Mouse (Mus musculus) CD8-positive naive resting alpha-beta T cell, adult 57 days (primary cell): ENCODE data around the gene Gm29735. TPM values are rescaled to one million over a fixed set of nuclear protein-coding genes. Genes with fewer than 3 reads are reported as not detected.

Experiments
- total RNA-seq: library from RNA; stranded (reverse); gene quantifications from one replicate; pipeline ENCODE4 v1.2.4, GENCODE M21; 2023

The Gm29735 gene
- total RNA-seq: not detected

DNA sequence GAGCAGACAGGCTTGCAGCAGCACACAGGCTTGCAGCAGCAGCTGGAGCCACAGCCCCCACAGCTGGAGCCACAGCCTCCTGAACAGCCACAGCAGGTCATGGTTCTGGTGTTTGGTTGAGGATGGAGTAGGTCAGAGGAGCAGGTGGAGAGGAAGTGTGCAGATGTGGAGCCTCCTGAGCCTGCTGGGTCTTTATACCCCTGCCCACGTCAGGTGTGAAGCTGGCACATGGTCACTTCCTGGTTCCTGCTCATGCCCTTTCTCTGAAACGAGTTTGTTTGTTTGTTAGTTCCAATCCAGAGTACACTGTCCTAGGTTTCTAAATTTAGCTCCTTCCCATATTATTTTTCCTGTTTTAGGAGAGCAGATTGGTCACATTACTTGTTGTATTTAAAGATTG is at the start of gene Gm29735:
TSS of gene Gm29735 (minus strand) at position 101 of the 400 bp plus-strand sequence.

DNA sequence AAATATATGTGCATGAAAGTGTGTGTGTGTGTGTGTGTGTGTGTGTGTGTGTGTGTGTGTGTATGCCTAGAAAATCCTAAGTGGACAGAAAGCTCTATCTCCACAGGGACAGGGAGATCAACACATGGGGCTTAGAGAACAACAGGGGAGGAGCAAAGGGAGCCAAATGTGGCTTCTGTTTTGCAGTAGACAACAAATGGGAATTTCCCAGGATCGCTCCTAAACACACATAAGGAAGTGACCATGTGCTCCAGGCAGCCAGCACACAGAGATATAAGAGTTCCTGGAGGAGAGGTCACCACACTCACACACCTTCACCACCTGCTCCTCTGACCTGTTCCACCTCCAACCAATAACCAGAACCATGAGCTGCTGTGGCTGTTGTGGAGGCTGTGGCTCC is 44.2 kb upstream of the Gm29735 start, which contains the start of gene Krtap5-3:
TSS of gene Krtap5-3 (plus strand) at position 301 of the 400 bp plus-strand sequence.

DNA sequence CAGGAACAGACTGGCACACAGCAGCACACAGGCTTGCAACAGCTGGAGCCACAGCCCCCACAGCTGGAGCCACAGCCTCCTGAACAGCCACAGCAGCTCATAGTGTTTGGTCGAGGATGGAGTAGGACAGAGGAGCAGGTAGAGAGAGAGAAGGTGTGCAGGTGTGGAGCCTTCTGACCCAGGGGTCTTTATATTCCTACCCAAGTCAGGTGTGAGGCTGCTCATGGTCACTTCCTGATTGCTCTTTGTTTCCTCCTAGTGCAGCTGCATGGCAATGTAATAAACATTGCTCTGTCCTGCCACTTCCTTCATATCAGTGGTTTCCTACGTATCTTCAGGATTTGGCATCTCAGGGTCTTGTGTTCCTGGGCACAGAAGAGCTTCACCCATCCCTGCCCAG is 33.4 kb upstream of the Gm29735 start, which contains the start of gene Gm10153:
TSS of gene Gm10153 (minus strand) at position 101 of the 400 bp plus-strand sequence.

DNA sequence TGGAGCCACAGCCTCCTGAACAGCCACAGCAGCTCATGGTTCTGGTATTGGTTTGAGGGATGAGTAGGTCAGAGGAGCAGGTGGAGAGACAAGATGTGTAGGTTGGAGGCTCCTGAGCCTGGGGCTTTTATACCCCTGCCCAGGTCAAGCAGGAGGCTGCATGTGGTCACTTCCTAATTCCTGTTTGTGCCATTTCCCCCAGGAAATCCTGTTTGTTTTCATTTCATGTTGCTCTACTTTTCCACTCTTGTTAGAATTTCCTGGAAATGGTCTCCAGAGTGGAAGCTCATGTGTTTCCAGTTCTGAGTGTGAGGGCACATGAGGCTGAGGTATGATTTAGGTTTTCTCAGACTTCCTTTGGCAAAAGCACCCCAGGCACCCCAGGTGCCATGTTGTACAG is 19.0 kb upstream of the Gm29735 start, which contains the start of gene Krtap5-2:
TSS of gene Krtap5-2 (minus strand) at position 101 of the 400 bp plus-strand sequence.

DNA sequence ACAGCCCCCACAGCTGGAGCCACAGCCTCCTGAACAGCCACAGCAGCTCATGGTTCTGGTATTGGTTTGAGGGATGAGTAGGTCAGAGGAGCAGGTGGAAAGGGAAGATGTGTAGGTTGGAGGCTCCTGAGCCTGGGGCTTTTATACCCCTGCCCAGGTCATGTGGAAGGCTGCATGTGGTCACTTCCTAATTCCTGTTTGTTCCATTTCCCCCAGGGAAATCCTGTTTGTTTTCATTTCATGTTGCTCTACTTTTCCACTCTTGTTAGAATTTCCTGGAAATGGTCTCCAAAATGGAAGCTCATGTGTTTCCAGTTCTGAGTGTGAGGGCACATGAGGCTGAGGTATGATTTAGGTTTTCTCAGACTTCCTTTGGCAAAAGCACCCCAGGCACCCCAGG is 8.7 kb upstream of the Gm29735 start, which contains the start of gene Gm4553:
TSS of gene Gm4553 (minus strand) at position 101 of the 400 bp plus-strand sequence.

DNA sequence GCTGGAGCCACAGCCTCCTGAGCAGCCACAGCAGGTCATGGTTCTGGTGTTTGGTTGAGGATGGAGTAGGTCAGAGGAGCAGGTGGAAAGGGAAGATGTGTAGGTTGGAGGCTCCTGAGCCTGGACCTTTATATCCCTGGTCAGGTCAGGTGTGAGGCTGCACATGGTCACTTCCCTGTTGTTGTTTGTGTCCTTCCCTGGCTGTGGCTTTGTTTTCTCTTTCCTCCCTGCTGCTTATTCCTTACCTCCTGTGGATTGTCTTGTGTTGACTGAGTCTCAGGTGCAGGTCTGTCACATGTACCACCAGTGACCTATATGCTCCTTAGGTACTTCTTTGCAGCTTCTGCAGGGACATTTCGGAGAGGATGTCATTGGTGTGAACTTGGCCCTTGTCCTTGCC is 12.4 kb downstream of the Gm29735 start, which contains the start of gene Gm45337:
TSS of gene Gm45337 (minus strand) at position 101 of the 400 bp plus-strand sequence.

DNA sequence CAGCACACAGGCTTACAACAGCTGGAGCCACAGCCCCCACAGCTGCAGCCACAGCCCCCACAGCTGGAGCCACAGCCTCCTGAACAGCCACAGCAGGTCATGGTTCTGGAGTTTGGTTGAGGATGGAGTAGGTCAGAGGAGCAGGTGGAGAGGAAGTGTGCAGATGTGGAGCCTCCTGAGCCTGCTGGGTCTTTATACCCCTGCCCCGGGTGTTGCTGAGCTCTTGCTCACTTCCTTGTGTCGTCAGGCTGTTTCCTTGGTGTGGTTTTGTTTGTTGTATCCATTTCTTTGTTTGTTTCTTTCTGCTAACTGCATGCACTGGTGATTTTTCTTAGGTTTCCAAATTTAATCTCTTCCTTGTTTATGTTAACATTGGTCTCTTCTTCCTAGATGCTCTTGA is 21.0 kb downstream of the Gm29735 start, which contains the start of gene Gm39115:
TSS of gene Gm39115 (minus strand) at position 101 of the 400 bp plus-strand sequence.

DNA sequence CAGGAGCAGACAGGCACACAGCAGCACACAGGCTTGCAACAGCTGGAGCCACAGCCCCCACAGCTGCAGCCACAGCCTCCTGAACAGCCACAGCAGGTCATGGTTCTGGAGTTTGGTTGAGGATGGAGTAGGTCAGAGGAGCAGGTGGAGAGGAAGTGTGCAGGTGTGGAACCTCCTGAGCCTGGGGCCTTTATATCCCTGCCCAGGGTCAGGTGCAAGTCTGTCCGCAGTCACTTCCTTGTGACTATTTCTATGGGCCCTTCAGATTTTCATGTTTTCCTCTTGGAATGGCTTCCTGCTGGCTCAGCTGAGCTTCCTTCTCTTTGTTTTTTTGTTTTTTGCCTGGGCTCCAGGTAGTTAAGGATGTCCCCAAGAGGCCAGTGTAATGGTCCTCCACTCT is 36.3 kb downstream of the Gm29735 start, which contains the start of gene Gm45618:
TSS of gene Gm45618 (minus strand) at position 101 of the 400 bp plus-strand sequence.

Other genes with a start within 250 kb of the Gm29735 start
- gene Tollip, start 238.6 kb downstream of the Gm29735 start, total RNA-seq: 65.4 TPM
- not detected for gene Brsk2, start 207.4 kb downstream of the Gm29735 start, total RNA-seq
- 56.5 TPM for gene Mob2, start 96.0 kb downstream of the Gm29735 start, total RNA-seq
- 3.0 TPM for gene Dusp8, start 61.3 kb downstream of the Gm29735 start, total RNA-seq
- not detected for gene Gm45618, start 36.4 kb downstream of the Gm29735 start, total RNA-seq
- gene Gm39115, start 21.1 kb downstream of the Gm29735 start, total RNA-seq: not detected
- not detected for gene Gm45337, start 12.5 kb downstream of the Gm29735 start, total RNA-seq
- gene Gm4553, start 8.6 kb upstream of the Gm29735 start, total RNA-seq: not detected
- not detected for gene Krtap5-2, start 18.9 kb upstream of the Gm29735 start, total RNA-seq
- not detected for gene Gm10153, start 33.3 kb upstream of the Gm29735 start, total RNA-seq
- gene Krtap5-3, start 44.3 kb upstream of the Gm29735 start, total RNA-seq: not detected
- not detected for gene Gm7579, start 54.7 kb upstream of the Gm29735 start, total RNA-seq
- not detected for gene Krtap5-5, start 72.9 kb upstream of the Gm29735 start, total RNA-seq
- not detected for gene Gm40460, start 84.0 kb upstream of the Gm29735 start, total RNA-seq
- gene Gm2431, start 101.2 kb upstream of the Gm29735 start, total RNA-seq: not detected
- not detected for gene Gm4559, start 117.2 kb upstream of the Gm29735 start, total RNA-seq
- not detected for gene Krtap5-1, start 140.0 kb upstream of the Gm29735 start, total RNA-seq
- gene Krtap5-4, start 146.4 kb upstream of the Gm29735 start, total RNA-seq: not detected
- gene Ifitm10, start 216.6 kb upstream of the Gm29735 start, total RNA-seq: 14.5 TPM
- gene Gm49369, start 225.6 kb upstream of the Gm29735 start, total RNA-seq: 3.6 TPM
- 213 TPM for gene Ctsd, start 230.9 kb upstream of the Gm29735 start, total RNA-seq